Mouse (Mus musculus) embryonic facial prominence, embryonic 14.5 days (tissue): Measurements from ENCODE around the gene Kpnb1. TPM values are rescaled to one million over a fixed set of nuclear protein-coding genes. Genes with fewer than 3 reads are reported as not detected.

Experiments used
- ATAC-seq: fragments of 200-750 bp; cut with Nextera tagmentation; 2 replicates; pipeline ENCODE4 v1.8.0; 2017; ENCODE audit warnings: low read depth, moderate number of reproducible peaks, moderate TSS enrichment
- DNase-seq: peaks from one replicate; pipeline ENCODE4 v3.0.0-alpha.2; 2015; ENCODE audit warnings: low spot score
- H3K27ac ChIP-seq: fragments of 300-500 bp; sonication (generic); replicated peaks from 2 replicates; pipeline ENCODE4 v1.5.1; 2014; ENCODE audit warnings: low read depth, mild to moderate bottlenecking, low read length, moderate library complexity
- H3K27me3 ChIP-seq: fragments of 300-500 bp; sonication (generic); replicated peaks from 2 replicates; pipeline ENCODE4 v1.6.1; 2014; ENCODE audit warnings: low read length; ENCODE audit not compliant: control insufficient read depth, insufficient read depth
- H3K36me3 ChIP-seq: fragments of 300-500 bp; sonication (generic); 2 replicates; pipeline ENCODE4 v1.6.1; 2014; ENCODE audit warnings: low read length, mixed read lengths; ENCODE audit not compliant: control insufficient read depth, insufficient read depth
- H3K4me1 ChIP-seq: fragments of 300-500 bp; sonication (generic); 2 replicates; pipeline ENCODE4 v1.6.1; 2014; ENCODE audit warnings: antibody characterized with exemption, low read length; ENCODE audit not compliant: control insufficient read depth, insufficient read depth
- H3K4me2 ChIP-seq: fragments of 300-500 bp; sonication (generic); 2 replicates; pipeline ENCODE4 v1.6.1; 2014; ENCODE audit warnings: low read depth, mild to moderate bottlenecking, low read length, moderate library complexity, mixed read lengths
- H3K4me3 ChIP-seq: fragments of 300-500 bp; sonication (generic); 2 replicates; pipeline ENCODE4 v1.5.1; 2014; ENCODE audit warnings: low read depth, mild to moderate bottlenecking, low read length
- H3K9ac ChIP-seq: fragments of 300-500 bp; sonication (generic); 2 replicates; pipeline ENCODE4 v1.6.1; 2014; ENCODE audit warnings: low read depth, mild to moderate bottlenecking, low read length, moderate library complexity, mixed read lengths
- H3K9me3 ChIP-seq: fragments of 300-500 bp; sonication (generic); 2 replicates; pipeline ENCODE4 v1.6.1; 2016; ENCODE audit warnings: low read length; ENCODE audit not compliant: control insufficient read depth
- WGBS: fragments of 180-500 bp; shearing (Covaris S2); extraction: QIAGEN DNeasy Blood & Tissue Kit; methylation state at CpG from one replicate; pipeline ENCODE4 v1.1.7; 2014; 5-methylcytosine and 5-hydroxymethylcytosine counted together
- polyA plus RNA-seq: library from polyadenylated mRNA; unstranded; fragments of >200 nt; fragmentation: Nextera tagmentation; extraction: Ambion mirVana; gene quantifications from 2 replicates; pipeline ENCODE4 v1.2.1, GENCODE M21; 2014

Gene Kpnb1
- polyA plus RNA-seq, 1 experiment from 2014 or later = 59.8 TPM

GRCm38 (mm10) chr11:97178198-97178597 lies 9.5 kb downstream of the Kpnb1 start:
- Histone ChIP-seq H3K36me3 (peaks cover 100% of the 10 kb centered on the region), H3K4me1 (no peaks in the 10 kb centered on the region), H3K27me3 (no peaks in the 10 kb centered on the region), H3K9me3 (no peaks in the 10 kb centered on the region), H3K4me2 (no peak overlapping the region), H3K27ac (no peak overlapping the region), H3K4me3 (no peak overlapping the region), H3K9ac (no peak overlapping the region)
- ATAC-seq (no peak), DNase-seq (no peak)
- WGBS = 98% methylated on average over 2 of the region's 2 CpGs

- Histone ChIP-seq H3K27ac (no peak overlapping the region), H3K4me2 (no peak overlapping the region), H3K9me3 (no peaks in the 10 kb centered on the region), H3K27me3 (no peaks in the 10 kb centered on the region), H3K4me3 (no peak overlapping the region), H3K9ac (no peak overlapping the region), H3K4me1 (no peaks in the 10 kb centered on the region), H3K36me3 (peaks cover 100% of the 10 kb centered on the region)
- peak; percentile 71 for DNase-seq
- ATAC-seq = no peak
- 44% methylated on average over 3 of the region's 3 CpGs for WGBS
These were observed 10.8 kb downstream of the Kpnb1 start for GRCm38 (mm10) chr11:97176851-97177250.

- Histone ChIP-seq H3K4me1 (no peaks in the 10 kb centered on the region), H3K27ac (no peak overlapping the region), H3K27me3 (no peaks in the 10 kb centered on the region), H3K36me3 (peaks cover 100% of the 10 kb centered on the region), H3K9me3 (no peaks in the 10 kb centered on the region), H3K9ac (no peak overlapping the region), H3K4me3 (no peak overlapping the region), H3K4me2 (no peak overlapping the region)
- 92% methylated on average over 7 of the region's 7 CpGs for WGBS
- DNase-seq = no peak
- ATAC-seq = no peak
These were observed 12.2 kb downstream of the Kpnb1 start for GRCm38 (mm10) chr11:97175499-97175898.

- H3K9ac ChIP-seq = no peak overlapping the region
- H3K4me3 ChIP-seq = no peak overlapping the region
- H3K4me2 ChIP-seq = no peak overlapping the region
- no peaks in the 10 kb centered on the region for H3K27me3 ChIP-seq
- 69% methylated on average over 6 of the region's 6 CpGs for WGBS
- no peak overlapping the region for H3K27ac ChIP-seq
- peaks cover 98% of the 10 kb centered on the region for H3K36me3 ChIP-seq
- H3K4me1 ChIP-seq = no peaks in the 10 kb centered on the region
- DNase-seq (no peak), ATAC-seq (no peak)
- no peaks in the 10 kb centered on the region for H3K9me3 ChIP-seq
These were observed 27.3 kb downstream of the Kpnb1 start for GRCm38 (mm10) chr11:97160341-97160740.

GRCm38 (mm10) chr11:97156999-97157398 lies 30.7 kb downstream of the Kpnb1 start:
- H3K4me2 ChIP-seq = no peak overlapping the region
- DNase-seq (no peak), ATAC-seq (no peak)
- H3K27ac ChIP-seq = no peak overlapping the region
- no peaks in the 10 kb centered on the region for H3K27me3 ChIP-seq
- H3K9me3 ChIP-seq = no peaks in the 10 kb centered on the region
- H3K4me3 ChIP-seq = no peak overlapping the region
- peaks cover 72% of the 10 kb centered on the region for H3K36me3 ChIP-seq
- WGBS = 80% methylated on average over 7 of the region's 7 CpGs
- H3K9ac ChIP-seq = no peak overlapping the region
- H3K4me1 ChIP-seq = peaks cover 10% of the 10 kb centered on the region

GRCm38 (mm10) chr11:97152662-97153287 lies 34.9 kb downstream of the Kpnb1 start:
- peak overlapping the region; percentile 83 for H3K4me2 ChIP-seq

GRCm38 (mm10) chr11:97152023-97152426 lies 35.7 kb downstream of the Kpnb1 start:
- H3K36me3 ChIP-seq = peaks cover 35% of the 10 kb centered on the region
- peak overlapping the region; percentile 93 for H3K27ac ChIP-seq
- 2% methylated on average over 11 of the region's 11 CpGs for WGBS
- no peak for ATAC-seq
- H3K4me2 ChIP-seq = peak overlapping the region; percentile 83
- DNase-seq = peak; percentile 54
- H3K9me3 ChIP-seq = no peaks in the 10 kb centered on the region
- H3K27me3 ChIP-seq = no peaks in the 10 kb centered on the region
- H3K4me1 ChIP-seq = peaks cover 11% of the 10 kb centered on the region
- H3K9ac ChIP-seq = peak overlapping the region; percentile 81; the same call in 1 of the 2 replicates
- H3K4me3 ChIP-seq = peak overlapping the region; percentile 76

More at GRCm38 (mm10) chr11:97152662-97153287, 34.9 kb downstream of the Kpnb1 start:
- ATAC-seq (no peak), DNase-seq (peak; percentile 29)
- 25% methylated on average over 10 of the region's 10 CpGs for WGBS
- Histone ChIP-seq H3K9me3 (no peaks in the 10 kb centered on the region), H3K4me1 (peaks cover 11% of the 10 kb centered on the region), H3K36me3 (peaks cover 38% of the 10 kb centered on the region), H3K9ac (no peak overlapping the region), H3K4me3 (peak overlapping the region; percentile 76; the same call in 1 of the 2 replicates), H3K27me3 (no peaks in the 10 kb centered on the region), H3K27ac (no peak overlapping the region)

- Histone ChIP-seq H3K27me3 (no peaks in the 10 kb centered on the region), H3K4me2 (peak within 1 kb of the TSS; percentile 83), H3K9me3 (no peaks in the 10 kb centered on the region), H3K4me3 (peak within 1 kb of the TSS; percentile 76), H3K36me3 (peaks cover 31% of the 10 kb centered on the region), H3K4me1 (peaks cover 11% of the 10 kb centered on the region), H3K27ac (peak within 1 kb of the TSS; percentile 93), H3K9ac (peak within 1 kb of the TSS; percentile 81)
- ATAC-seq (peak; percentile 16; the same call in 1 of the 2 replicates), DNase-seq (peak; percentile 54)
- 0% methylated on average over 27 of the region's 64 CpGs for WGBS
These were observed 36.3 kb downstream of the Kpnb1 start, which contains the start of gene Tbkbp1 for GRCm38 (mm10) chr11:97151343-97151801. Gene Tbkbp1, minus strand, starts transcription at chr11:97151495.
